Mouse (Mus musculus): ENCODE measurements at regions not wholly inside any gene's neighbourhood (a gene's known extent, or its start where the extent isn't known, plus 50 kb on each side); places are given as distances from the start of the nearest gene placed in this dataset.
A peak's percentile ranks its signal among the peaks of the same experiment; 100 is the strongest.

- DNase-seq (ENCODE audit: low read depth, low spot score) = no peak
Observed at GRCm38 (mm10) chrX:143024325-143024971, 57.9 kb upstream of the Ammecr1 start.

- peak; percentile 20 for DNase-seq (ENCODE audit: low read depth, low spot score)
Observed at GRCm38 (mm10) chrX:143030371-143031010, 64.0 kb upstream of the Ammecr1 start.

GRCm38 (mm10) chrX:143039878-143040277 lies 59.5 kb upstream of the Rtl9 start:
- DNase-seq (ENCODE audit: low read depth, low spot score) = no peak

- DNase-seq (ENCODE audit: low read depth, low spot score) = no peak
Observed at GRCm38 (mm10) chrX:143044296-143044695, 55.1 kb upstream of the Rtl9 start.

- peak; percentile 28 for DNase-seq (ENCODE audit: low read depth, low spot score)
Observed at GRCm38 (mm10) chrX:143046293-143046692, 53.1 kb upstream of the Rtl9 start.

All from R1 (cell line).